Mouse (Mus musculus): ENCODE data around the gene Padi2.

DNA sequence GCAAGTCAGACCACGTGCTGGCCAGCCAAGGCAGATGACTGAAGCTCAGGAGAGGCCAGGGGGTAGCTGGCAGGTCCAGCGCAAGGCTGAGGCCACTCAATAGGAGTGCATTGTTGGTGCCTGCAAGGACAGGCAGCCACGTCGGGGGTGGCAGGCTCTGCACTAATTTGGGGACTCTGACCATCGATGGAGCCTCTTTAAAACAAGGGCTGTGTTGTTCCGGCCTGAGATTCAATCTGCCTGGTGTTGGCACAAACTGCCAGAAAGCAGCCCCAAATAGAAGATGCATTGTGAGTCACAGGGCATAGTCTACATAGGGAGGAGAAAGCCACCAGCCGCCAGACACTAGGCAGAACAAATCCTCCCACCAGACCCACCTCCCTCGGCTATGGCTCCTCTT lies 23.6 kb downstream of the Padi2 start:
- TF ChIP-seq CTCF (IDR thresholded peaks at IDR 0.05; ENCODE audit: borderline replicate concordance, extremely low read depth, insufficient read depth, insufficient read length) (no peak), POLR2A (IDR thresholded peaks at IDR 0.05; ENCODE audit: borderline replicate concordance, extremely low read depth, insufficient read depth, insufficient read length, poor library complexity, severe bottlenecking) (no peak)
